Mouse (Mus musculus) layer of hippocampus, adult 9-11 months (tissue): ENCODE data around the gene Krtap26-1.

ENCODE experiments used
- DNase-seq: peaks from one replicate; pipeline ENCODE4 v3.0.0; 2022

Gene Krtap26-1

DNA sequence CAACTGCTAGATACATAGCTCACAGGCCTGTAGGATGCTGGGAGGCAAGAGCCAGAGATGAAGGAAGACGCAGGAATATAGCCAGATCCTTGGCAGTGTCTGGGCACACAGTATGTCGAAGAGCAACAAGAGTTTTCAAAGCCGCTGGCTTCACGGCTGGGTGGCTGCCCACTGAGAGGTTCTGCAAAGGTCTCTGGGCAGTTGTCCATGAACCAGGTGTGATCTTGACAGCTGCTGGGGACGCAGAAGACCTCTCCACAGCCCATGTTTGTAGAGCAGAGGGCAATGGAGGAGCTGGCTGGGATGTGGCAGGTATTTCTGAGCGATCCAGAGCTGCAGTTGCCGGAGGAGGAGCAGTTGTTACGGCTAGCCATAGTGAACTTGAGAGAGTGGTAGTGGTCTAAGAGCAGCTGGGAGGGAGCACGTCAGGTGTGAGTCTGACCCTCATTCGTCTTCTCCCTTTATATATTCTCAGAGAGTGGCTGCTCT lies at the start of gene Krtap26-1:
Gene Krtap26-1, minus strand, starts transcription at position 439 of the 489 bp plus-strand sequence.
- no peak for DNase-seq

- DNase-seq: no peak
These were observed 48.7 kb upstream of the Krtap26-1 start for GRCm38 (mm10) chr16:88696256-88696655.

DNA sequence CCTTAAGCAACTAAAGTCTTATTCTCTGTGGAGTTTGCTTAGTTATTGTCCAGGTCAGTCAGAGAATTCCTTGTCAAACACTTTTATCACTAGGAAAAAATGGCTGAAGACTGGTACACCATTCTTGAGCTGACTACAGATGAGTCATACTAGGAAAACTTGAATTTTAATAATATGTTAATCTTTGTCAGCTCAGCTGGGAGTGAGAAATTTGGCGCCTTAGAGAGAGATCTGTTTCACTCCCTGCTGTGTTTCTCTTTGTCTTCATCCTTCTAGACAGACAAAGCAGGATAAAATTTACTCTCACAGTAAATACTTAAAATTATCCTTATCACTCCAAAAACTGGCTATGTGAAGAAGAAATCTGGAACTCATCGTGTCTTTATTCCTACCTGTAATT lies 33.7 kb upstream of the Krtap26-1 start:
- DNase-seq: no peak

- no peak for DNase-seq
These were observed 31.5 kb upstream of the Krtap26-1 start for GRCm38 (mm10) chr16:88679099-88679498.

- DNase-seq: no peak
These were observed 24.0 kb upstream of the Krtap26-1 start, which contains the start of gene Krtap27-1 for GRCm38 (mm10) chr16:88671571-88671970. TSS of gene Krtap27-1 (minus strand) at chr16:88671671.

DNA sequence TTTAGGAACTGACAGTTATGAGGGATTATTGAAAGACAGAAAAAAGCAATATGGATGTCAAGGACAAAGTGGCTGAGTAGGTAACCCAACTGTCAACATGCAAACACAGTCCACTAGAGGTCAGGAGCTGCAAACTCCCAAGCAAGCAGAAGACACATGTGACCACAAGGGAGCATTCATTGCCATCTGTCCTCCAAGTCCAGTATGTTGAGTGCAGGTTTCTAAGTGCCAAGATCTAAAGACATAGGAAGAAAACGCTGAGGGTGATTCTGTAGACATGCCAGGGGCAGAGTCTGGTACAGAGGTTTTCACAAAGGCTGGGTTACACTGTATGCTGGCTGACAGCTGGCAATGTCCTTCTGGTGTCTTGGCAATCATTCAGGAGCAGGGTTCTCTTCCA lies 9.8 kb upstream of the Krtap26-1 start:
- DNase-seq: no peak

DNA sequence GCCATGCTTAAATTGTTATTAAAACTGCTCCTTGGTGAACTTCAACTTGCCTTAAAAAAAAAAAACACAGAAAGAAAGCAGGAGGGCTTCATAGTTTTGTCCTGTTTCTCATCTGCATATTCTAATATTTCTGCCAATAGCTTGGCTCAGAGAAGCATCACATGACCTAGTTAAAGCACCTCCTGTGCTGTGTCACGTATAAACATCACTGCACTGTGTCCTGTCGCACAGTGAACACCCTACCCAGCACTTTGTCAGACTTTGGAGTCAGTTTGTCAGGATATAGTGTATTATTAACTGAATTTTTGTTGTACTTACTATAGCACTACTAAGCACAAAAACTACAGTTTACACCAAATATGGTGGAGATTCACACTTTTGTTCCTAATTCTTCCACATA lies 4.4 kb upstream of the Krtap26-1 start:
- no peak for DNase-seq

DNA sequence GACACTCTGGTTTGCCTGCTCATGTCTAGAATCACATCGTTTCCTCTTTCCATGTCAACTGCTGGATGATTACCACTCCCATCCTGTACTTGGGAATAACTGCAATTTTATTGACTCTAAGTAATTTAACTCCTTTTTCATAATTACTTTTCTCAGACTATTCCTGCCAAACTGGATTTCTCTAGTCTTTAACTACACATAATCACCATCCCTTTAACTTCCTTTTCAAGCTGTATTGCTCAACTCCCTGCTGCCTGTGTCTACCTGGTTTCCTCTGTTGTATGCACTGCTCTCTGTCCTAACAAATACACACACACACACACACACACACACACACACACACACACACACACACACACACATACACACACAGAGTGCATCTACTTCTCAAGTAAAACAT lies 3.5 kb upstream of the Krtap26-1 start:
- no peak for DNase-seq

- no peak for DNase-seq
These were observed 1.1 kb downstream of the Krtap26-1 start for GRCm38 (mm10) chr16:88646366-88647111.

GRCm38 (mm10) chr16:88640053-88640452 lies 7.5 kb downstream of the Krtap26-1 start:
- no peak for DNase-seq

DNA sequence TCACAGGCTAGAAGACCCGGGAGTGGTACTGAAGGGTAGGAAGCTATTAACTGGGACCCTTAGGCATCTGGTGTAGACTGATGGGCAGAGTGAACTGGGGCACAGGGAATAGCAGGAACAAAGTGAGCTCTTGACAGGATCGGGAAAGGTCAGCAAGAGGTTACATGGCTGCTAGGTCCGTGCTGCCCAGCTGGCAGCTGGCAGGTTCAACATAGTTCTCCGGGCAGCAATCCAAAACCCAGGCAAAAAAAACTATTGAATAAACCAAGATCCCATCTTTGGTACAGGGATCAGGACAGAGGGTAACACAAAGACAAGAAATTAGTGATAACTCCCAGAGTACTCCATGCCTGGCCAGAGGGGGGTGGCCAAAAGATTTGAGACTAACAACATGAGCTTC lies 12.5 kb downstream of the Krtap26-1 start:
- DNase-seq: no peak

GRCm38 (mm10) chr16:88631474-88631873 lies 16.1 kb downstream of the Krtap26-1 start:
- DNase-seq: no peak

GRCm38 (mm10) chr16:88627566-88627965 lies 20.0 kb downstream of the Krtap26-1 start, which contains the start of gene 2310079G19Rik:
TSS of gene 2310079G19Rik (minus strand) at chr16:88627666.
- DNase-seq: no peak

GRCm38 (mm10) chr16:88612712-88613111 lies 34.9 kb downstream of the Krtap26-1 start:
- no peak for DNase-seq

DNA sequence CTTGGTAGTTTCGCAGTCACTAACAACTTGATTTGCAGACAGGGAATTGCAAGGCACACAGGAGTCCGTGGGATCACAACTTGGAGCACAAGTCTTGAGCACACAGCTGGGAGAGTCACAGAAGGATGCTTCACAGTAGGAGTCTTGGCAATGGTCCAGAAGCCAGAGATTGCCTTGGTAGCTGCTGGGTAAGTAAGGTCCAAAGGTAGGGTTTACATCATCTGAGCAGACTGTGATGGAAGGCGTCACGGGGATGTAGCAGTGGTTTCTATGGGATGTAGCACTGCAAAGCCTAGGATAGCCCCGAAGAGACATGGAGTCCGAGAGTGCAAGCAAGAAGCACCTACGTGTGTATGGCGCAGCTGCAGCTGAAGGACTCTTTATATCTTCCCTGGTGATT lies 35.7 kb downstream of the Krtap26-1 start, which contains the start of gene Krtap24-1:
Gene Krtap24-1, minus strand, starts transcription at position 358 of the 400 bp plus-strand sequence.
- DNase-seq: no peak

- no peak for DNase-seq
These were observed 43.0 kb downstream of the Krtap26-1 start for GRCm38 (mm10) chr16:88604570-88604969.

DNA sequence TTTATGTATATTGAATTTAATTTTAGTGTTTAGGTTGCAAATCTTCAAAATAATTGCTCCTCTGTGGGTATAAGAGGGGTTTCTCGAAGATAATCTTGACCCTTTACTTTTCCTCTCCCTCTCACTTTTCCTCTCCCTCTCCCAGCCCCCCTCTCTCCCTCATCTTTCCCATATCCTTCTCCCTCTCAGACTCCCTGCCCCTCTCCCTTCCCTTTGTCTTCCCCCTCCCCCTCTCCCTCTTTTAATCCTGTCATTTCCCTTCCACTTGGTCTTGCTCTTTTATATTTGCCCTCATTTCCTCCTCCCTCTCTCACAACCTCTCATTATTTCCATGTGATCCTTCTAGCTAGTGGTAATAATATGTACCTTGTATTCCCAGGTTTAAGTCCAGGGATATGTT lies 45.1 kb downstream of the Krtap26-1 start:
- DNase-seq: no peak

DNA sequence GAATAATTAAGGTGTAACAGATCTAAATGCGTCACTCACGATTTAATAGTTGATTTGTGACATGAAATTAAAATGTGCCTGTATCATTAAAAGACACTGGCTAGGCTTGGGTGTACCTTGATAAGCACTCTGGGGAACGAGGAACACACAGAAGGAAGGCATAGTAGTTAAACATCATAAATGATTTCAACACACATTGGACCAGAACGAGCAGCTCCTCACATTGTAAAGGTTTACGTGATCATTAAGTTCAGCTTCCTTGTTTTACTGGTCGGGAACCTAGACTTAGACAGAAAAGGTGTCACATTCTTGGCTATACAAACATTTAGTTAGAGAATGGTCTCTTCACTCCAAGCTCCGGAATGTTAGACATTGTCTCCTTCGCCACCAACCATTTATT lies 47.3 kb downstream of the Krtap26-1 start:
- DNase-seq: no peak

DNA sequence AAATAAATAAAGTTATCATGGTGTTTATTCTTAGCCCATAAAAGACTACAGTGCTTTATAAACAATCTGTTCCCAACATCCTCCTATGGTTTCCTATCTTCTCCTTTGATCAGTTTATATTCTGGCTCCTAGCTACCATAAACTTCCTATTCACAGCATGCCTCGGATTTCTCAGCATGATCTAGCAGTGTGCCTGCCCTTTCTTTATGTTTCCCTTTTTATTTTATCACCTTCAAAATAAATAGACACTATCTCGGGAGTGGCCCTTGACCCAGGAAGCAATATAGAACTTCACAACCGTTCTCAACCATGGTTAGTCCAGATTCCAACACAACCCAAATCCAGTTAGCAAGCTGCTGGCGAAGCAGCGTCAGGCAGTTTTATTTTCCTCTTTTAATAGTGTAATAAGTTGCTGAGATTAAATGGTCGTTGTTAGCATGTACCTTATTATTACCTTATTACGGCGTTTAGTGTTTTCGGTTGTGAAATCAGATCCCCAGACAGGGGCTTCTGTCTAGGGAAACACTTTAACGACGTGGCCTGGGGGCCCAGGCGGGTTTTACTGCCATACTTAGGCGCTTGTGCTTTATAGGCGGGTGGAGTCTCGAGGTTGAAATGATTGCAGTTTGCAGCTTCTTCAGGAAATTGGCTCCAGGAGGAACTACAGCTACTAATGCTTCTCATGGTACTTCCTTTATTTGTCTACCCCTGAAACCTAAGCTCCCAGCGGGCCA lies 47.9 kb downstream of the Krtap26-1 start:
- DNase-seq: no peak
